Mouse (Mus musculus) c-Kit-positive CD71-positive TER-119-negative erythroid progenitor cells, embryonic 14.5 days (primary cell): ENCODE measurements around the gene Gm11562.
"Not testable (repeated sequence)": the region's sequence is repeated elsewhere in the genome, so short reads cannot be mapped to it uniquely, and the experiment has no call there.

ENCODE experiments used
- DNase-seq: peaks from one replicate; pipeline ENCODE4 v3.0.0-alpha.2; 2013; ENCODE audit warnings: low read depth

Gene Gm11562

GRCm38 (mm10) chr11:99620335-99620734, at the start of gene Gm11562:
Gm11562 (minus strand) TSS chr11:99620435.
- DNase-seq, result no peak

- DNase-seq, result no peak
Measured at GRCm38 (mm10) chr11:99665860-99666259, 45.6 kb upstream of the Gm11562 start, which contains the start of gene Krtap4-6. Krtap4-6 (minus strand) TSS chr11:99665960.

- DNase-seq, result no peak
Measured at GRCm38 (mm10) chr11:99662802-99663201, 42.6 kb upstream of the Gm11562 start.

- no peak for DNase-seq
Measured at GRCm38 (mm10) chr11:99659256-99659655, 39.0 kb upstream of the Gm11562 start.

GRCm38 (mm10) chr11:99658467-99659010, 38.3 kb upstream of the Gm11562 start, which contains the start of gene Gm11563:
Gm11563 (minus strand) TSS chr11:99658960.
- not testable (repeated sequence) for DNase-seq

GRCm38 (mm10) chr11:99657051-99657450, 36.8 kb upstream of the Gm11562 start:
- no peak for DNase-seq

GRCm38 (mm10) chr11:99650136-99650535, 29.9 kb upstream of the Gm11562 start, which contains the start of gene Gm11555:
Gm11555 (minus strand) TSS chr11:99650236.
- DNase-seq, result no peak

GRCm38 (mm10) chr11:99646444-99646843, 26.2 kb upstream of the Gm11562 start:
- no peak for DNase-seq

- DNase-seq, result no peak
Measured at GRCm38 (mm10) chr11:99644351-99644750, 24.1 kb upstream of the Gm11562 start.

GRCm38 (mm10) chr11:99643635-99644139, 23.5 kb upstream of the Gm11562 start, which contains the start of gene Krtap4-7:
Krtap4-7 (minus strand) TSS chr11:99644089.
- not testable (repeated sequence) for DNase-seq

- no peak for DNase-seq
Measured at GRCm38 (mm10) chr11:99640926-99641325, 20.7 kb upstream of the Gm11562 start.

- no peak for DNase-seq
Measured at GRCm38 (mm10) chr11:99637086-99637485, 16.9 kb upstream of the Gm11562 start.

- DNase-seq, result no peak
Measured at GRCm38 (mm10) chr11:99634653-99635134, 14.5 kb upstream of the Gm11562 start, which contains the start of gene Krtap4-2. Krtap4-2 (minus strand) TSS chr11:99635084.

GRCm38 (mm10) chr11:99633293-99633692, 13.1 kb upstream of the Gm11562 start:
- no peak for DNase-seq

- no peak for DNase-seq
Measured at GRCm38 (mm10) chr11:99630890-99631289, 10.7 kb upstream of the Gm11562 start.

GRCm38 (mm10) chr11:99628138-99628537, 7.9 kb upstream of the Gm11562 start, which contains the start of gene Krtap4-1:
Krtap4-1 (minus strand) TSS chr11:99628238.
- DNase-seq, result no peak

GRCm38 (mm10) chr11:99614796-99615363, 5.4 kb downstream of the Gm11562 start, which contains the start of gene Krtap2-4:
Krtap2-4 (minus strand) TSS chr11:99614846.
- no peak for DNase-seq

GRCm38 (mm10) chr11:99610089-99610488, 10.1 kb downstream of the Gm11562 start, which contains the start of gene Gm11937:
Gm11937 (minus strand) TSS chr11:99610189.
- DNase-seq, result not testable (repeated sequence)

GRCm38 (mm10) chr11:99609126-99609525, 11.1 kb downstream of the Gm11562 start:
- DNase-seq, result no peak

- not testable (repeated sequence) for DNase-seq
Measured at GRCm38 (mm10) chr11:99603208-99603607, 17.0 kb downstream of the Gm11562 start, which contains the start of gene Gm11938. Gm11938 (minus strand) TSS chr11:99603308.

- DNase-seq, result not testable (repeated sequence)
Measured at GRCm38 (mm10) chr11:99597742-99598141, 22.5 kb downstream of the Gm11562 start, which contains the start of gene Krtap9-3. Krtap9-3 (minus strand) TSS chr11:99598105.

- DNase-seq, result no peak
Measured at GRCm38 (mm10) chr11:99590981-99591380, 29.3 kb downstream of the Gm11562 start, which contains the start of gene Krtap1-3. Krtap1-3 (minus strand) TSS chr11:99591339.

GRCm38 (mm10) chr11:99585096-99585495, 35.1 kb downstream of the Gm11562 start:
- no peak for DNase-seq
